Comparison of ENCODE assay signal across 11 mouse cellular contexts in the genomic region with DNA sequence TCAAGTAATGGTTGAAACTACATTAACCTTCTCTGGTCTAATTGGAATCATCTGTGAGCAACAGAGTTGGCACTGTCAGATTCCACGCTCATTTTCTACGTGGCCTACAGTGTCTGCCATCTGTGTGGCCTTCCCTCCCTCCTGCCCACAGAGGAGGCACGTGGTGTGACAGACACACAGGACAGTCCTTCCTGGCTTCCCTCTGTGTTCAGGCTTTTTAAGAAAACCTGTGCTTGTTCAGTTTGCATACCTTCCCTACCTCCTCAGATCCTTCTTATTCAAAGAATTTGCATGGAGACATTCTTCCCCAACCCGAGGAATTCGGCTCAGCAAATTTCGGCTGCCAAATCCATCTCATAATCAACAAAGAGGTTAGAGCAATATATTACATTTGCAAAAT.
DNase-seq lines count a peak whose midpoint lies in the region; ATAC-seq and TF ChIP-seq lines count a peak whose summit lies in the region.
"Had no signal": no experiment of that assay in that cellular context is flagged by ENCODE, and none has a peak within 500 bp of the region (broad histone marks: within the 10 kb centered on the region; RNA-seq: fewer than 3 reads in every experiment).

No protein-coding gene starts in this region.

- no peak overlapping the region for H3K9ac ChIP-seq in kidney, embryonic 14.5 days (ENCODE audit: low read depth, low read length)
- no peak overlapping the region for H3K9ac ChIP-seq in forebrain, embryonic 16.5 days (replicated peaks; ENCODE audit: low read depth, low read length)
- H3K9ac ChIP-seq: hindbrain, embryonic 15.5 days; liver, postnatal 0 days had no signal

- DNase-seq in kidney, adult 18-20 months = peak; percentile 2
- DNase-seq in NIH3T3 (ENCODE audit: low read depth) = peak; percentile 69
- peak; percentile 51 to 80 for DNase-seq in cerebellum, adult 2 months
- DNase-seq in testis, postnatal 14 days (ENCODE audit: low spot score) = no peak
- no peak for DNase-seq in right cerebral cortex, postnatal 10 days (ENCODE audit: low spot score in 2 of 2)
- DNase-seq: layer of hippocampus, adult 9-11 months; liver, postnatal 0 days; thymus, postnatal 36 days had no signal

- no peak for TF ChIP-seq CTCF in cerebellum, adult 2 months (IDR thresholded peaks at IDR 0.05; ENCODE audit: borderline replicate concordance, insufficient read depth, low read depth, low read length)

- no peaks in the 10 kb centered on the region for H3K9me3 ChIP-seq in kidney, embryonic 14.5 days (ENCODE audit: control insufficient read depth, low read length)
- no peaks in the 10 kb centered on the region for H3K9me3 ChIP-seq in forebrain, embryonic 16.5 days (ENCODE audit: control insufficient read depth, low read length)
- H3K9me3 ChIP-seq: hindbrain, embryonic 15.5 days had no signal

- no peak overlapping the region for H3K4me3 ChIP-seq in kidney, embryonic 14.5 days (ENCODE audit: low read length)
- H3K4me3 ChIP-seq in cerebellum, adult 2 months (replicated peaks; ENCODE audit: insufficient read depth, low read depth, low read length) = no peak overlapping the region
- H3K4me3 ChIP-seq in forebrain, embryonic 16.5 days (replicated peaks; ENCODE audit: low read length) = no peak overlapping the region
- H3K4me3 ChIP-seq: hindbrain, embryonic 15.5 days had no signal

- WGBS in kidney, embryonic 14.5 days = 52% methylated on average over 6 of the region's 6 CpGs
- WGBS in cerebellum, adult 2 months = 24% methylated on average over 6 of the region's 6 CpGs
- 36% methylated on average over 6 of the region's 6 CpGs for WGBS in forebrain, embryonic 16.5 days

- no peak overlapping the region for H3K27ac ChIP-seq in kidney, embryonic 14.5 days (ENCODE audit: low read depth, low read length)
- no peak overlapping the region for H3K27ac ChIP-seq in cerebellum, adult 2 months (ENCODE audit: insufficient read depth, low read length)
- no peak overlapping the region for H3K27ac ChIP-seq in forebrain, embryonic 16.5 days (ENCODE audit: low read length)
- H3K27ac ChIP-seq: hindbrain, embryonic 15.5 days had no signal

- H3K27me3 ChIP-seq in kidney, embryonic 14.5 days (ENCODE audit: control insufficient read depth, insufficient read depth, low read length) = no peaks in the 10 kb centered on the region
- no peaks in the 10 kb centered on the region for H3K27me3 ChIP-seq in cerebellum, adult 2 months (ENCODE audit: control insufficient read depth, insufficient read depth, low read length)
- no peaks in the 10 kb centered on the region for H3K27me3 ChIP-seq in forebrain, embryonic 16.5 days (replicated peaks; ENCODE audit: control insufficient read depth, insufficient read depth, low read length)
- H3K27me3 ChIP-seq: hindbrain, embryonic 15.5 days had no signal

- ATAC-seq in kidney, embryonic 14.5 days (ENCODE audit: low FRiP score, low TSS enrichment) = no peak
- ATAC-seq in forebrain, embryonic 16.5 days = peak; percentile 68
- ATAC-seq: liver, postnatal 0 days had no signal

- H3K4me1 ChIP-seq in kidney, embryonic 14.5 days (ENCODE audit: control insufficient read depth, insufficient read depth, low read length) = 0 out of 2 replicates have a peak, but pooled peaks cover 9% of the 10 kb centered on the region
- H3K4me1 ChIP-seq in cerebellum, adult 2 months (ENCODE audit: control insufficient read depth, insufficient read depth, low read length) = peaks cover 4% of the 10 kb centered on the region; the same call in 1 of the 2 replicates
- peaks cover 11% of the 10 kb centered on the region; the same call in 1 of the 2 replicates for H3K4me1 ChIP-seq in forebrain, embryonic 16.5 days (replicated peaks; ENCODE audit: control insufficient read depth, insufficient read depth, low read length)

- H3K4me2 ChIP-seq in kidney, embryonic 14.5 days (replicated peaks; ENCODE audit: low read depth, low read length) = no peak overlapping the region
- no peak overlapping the region for H3K4me2 ChIP-seq in forebrain, embryonic 16.5 days (ENCODE audit: low read length)
- H3K4me2 ChIP-seq: hindbrain, embryonic 15.5 days had no signal

- H3K36me3 ChIP-seq in kidney, embryonic 14.5 days (ENCODE audit: control insufficient read depth, insufficient read depth, low read length) = no peaks in the 10 kb centered on the region
- no peaks in the 10 kb centered on the region for H3K36me3 ChIP-seq in forebrain, embryonic 16.5 days (ENCODE audit: control insufficient read depth, insufficient read depth)
- H3K36me3 ChIP-seq: hindbrain, embryonic 15.5 days had no signal

- no peak for TF ChIP-seq POLR2A in cerebellum, adult 2 months (IDR thresholded peaks at IDR 0.05; ENCODE audit: borderline replicate concordance, insufficient read depth, low read length)

Comparison
In these comparisons a context has a peak if more than half of its experiments do, and no peak if none do; other contexts are left out.
1. DNase-seq: peak in kidney, adult 18-20 months (single experiment), NIH3T3 (single experiment) and cerebellum, adult 2 months (2 of 2); none in testis, postnatal 14 days (single experiment) and right cerebral cortex, postnatal 10 days (0 of 2).